Mouse (Mus musculus): ENCODE data around the gene Paqr3. TPM values are rescaled to one million over a fixed set of nuclear protein-coding genes. Genes with fewer than 3 reads are reported as not detected.

The Paqr3 gene
- total RNA-seq (2021), result 1 to 10 TPM; 2.3 to 2.4 TPM
- long read RNA-seq, experiment 1, partial matches to known transcripts, result 4 of 7 reads
- long read RNA-seq, experiment 1, other reads (novel, unspliced or antisense), result 1 of 7 reads
- long read RNA-seq, experiment 2, partial matches to known transcripts, result 3 of 6 reads
- long read RNA-seq, experiment 2, other reads (novel, unspliced or antisense), result 0 of 6 reads

DNA sequence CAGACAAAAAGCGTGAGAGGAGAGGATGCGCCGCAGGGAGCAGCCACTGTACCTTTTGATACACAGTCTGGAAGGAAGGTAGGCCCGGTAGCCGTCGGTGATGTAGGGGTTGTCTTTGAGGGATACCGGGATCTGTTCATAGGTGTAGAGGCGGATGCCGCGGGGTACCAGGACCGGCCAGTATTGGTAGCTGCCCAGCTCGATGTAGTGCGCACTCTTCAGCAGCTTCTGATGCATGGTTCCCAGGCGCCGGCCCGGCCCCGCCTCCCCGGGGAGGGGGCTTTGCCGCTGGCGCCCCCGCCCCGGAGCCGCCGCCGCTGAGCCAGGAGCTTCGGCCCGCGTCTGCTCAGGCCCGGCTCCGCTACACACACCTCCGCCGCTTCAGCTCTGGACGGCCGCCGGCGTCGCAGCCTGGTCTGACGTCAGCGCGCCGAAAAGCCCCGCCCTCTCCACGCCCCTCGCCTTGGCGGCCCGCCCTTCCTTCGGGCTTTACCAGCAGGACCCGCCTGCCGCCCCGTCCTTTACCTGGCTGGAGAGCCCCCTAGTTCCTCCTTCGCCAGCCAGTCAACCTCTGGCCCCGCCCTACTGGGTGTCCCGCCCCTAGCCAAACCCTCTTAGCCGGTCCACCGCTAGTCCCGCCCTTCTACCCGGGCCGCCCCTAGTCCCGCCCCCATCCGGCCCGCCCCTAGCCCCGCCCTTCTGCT is at the start of gene Paqr3:
Gene Paqr3, minus strand, starts transcription at position 390 of the 704 bp plus-strand sequence.
- intact Hi-C loops (cut with DNase I), result no loop called here
- DNase-seq, result peak; percentile 97 to 98

DNA sequence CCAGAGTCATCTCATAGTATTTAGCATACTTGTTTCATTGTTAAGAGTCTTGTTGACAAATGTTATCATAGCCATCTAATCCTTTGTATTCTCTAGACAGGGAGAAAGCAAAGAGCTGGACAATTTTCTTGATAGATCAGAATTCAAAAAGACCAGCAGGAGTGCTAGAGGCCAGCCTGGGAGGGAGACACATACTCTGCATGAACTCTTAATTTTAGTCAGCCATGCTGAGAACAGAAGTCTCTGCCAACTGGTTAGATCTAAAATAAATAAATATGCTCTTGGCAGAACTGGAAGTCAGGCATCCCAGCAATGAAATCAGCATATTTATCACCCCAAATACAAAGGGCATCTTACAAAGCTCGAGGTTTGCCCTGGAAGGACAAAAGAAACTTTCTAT is 43.3 kb upstream of the Paqr3 start:
- intact Hi-C loops (cut with DNase I), result no loop called here
- DNase-seq, result no peak

DNA sequence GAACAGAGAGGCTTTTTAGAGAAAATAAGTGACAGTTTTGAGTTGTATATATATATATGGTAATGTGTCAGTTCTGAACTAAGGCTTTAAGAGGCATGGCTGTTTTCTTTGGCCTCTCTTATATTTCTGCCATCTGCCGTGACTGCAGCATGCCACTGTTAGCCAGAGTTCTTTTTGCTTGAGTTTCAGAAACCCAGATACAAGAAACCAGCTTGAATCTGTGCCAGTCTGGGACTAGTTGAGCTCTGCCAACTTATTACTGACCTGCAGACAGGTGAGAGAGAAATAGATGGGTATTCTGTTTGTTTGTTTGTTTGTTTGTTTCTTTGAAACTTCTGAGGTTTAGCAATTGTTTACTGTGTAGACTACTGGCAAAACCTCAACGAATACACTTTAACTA is 23.9 kb upstream of the Paqr3 start:
- DNase-seq, result no peak
- intact Hi-C loops (cut with DNase I), result no loop called here

DNA sequence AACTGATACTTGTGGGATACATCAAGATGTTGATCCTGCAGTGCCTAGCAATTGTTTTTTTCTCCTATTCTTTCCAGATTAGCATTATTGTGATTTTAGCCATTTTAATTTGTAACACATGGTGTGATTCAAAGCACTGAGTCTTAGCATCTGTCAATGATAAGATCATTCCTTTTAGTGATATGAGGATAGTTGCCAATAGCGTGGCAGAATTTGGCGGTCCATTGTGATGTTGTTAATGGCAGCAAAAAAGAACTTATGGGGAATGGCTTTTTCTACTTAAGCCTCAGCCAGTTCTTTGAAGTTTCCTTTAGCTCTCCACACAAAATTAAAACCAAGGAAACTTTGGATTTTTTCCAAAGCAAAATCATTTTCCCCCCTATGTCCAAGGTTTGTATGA is 18.2 kb upstream of the Paqr3 start:
- DNase-seq, result no peak
- intact Hi-C loops (cut with DNase I), result loop anchor here (5.0 to 10.0 kb wide), 3 partner anchors 815 to 1745 kb away; no protein-coding TSS in a partner anchor

DNA sequence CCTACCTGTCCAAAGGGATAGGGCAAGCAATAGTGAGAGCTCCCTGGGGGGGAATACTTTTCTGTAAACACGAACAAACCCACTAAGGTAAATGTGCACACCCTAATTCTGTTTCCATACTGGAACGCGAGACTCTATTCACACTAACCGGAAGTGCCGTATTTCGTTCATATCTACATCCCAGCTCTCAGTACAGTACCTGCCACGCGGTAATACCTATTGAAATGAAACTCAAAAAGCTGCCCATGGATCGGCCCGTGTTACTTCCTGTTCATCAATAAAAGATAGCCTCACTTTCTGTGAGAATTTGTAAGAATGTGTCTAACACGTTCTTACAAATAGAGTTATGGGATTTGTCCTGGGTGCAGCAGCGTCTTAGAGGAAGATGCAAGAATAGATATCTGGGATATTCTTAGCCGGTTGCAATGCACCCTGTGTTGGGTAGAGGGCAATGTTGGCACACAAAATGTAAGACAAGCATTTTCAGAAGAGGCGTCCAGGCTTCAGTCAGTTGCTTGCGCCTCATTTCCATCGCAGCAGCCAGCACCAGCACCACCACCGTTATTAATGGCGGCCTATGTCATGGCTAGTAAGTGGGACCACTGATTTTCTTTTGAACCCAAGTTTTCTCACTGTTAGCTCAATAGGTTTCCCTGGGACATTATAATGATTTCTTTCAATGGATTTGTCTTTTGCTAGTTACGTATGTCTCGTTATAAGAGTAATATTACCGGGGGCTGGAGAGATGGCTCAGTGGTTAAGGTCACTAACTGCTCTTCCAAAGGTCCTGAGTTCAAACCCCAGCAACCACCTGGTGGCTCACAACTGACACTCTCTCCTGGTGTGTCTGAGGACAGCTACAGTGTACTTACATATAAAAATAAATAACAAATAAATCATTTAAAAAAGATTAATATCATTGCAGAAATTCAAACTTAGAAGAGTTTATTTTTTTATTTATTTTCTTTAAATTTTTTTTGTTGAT is 17.1 kb upstream of the Paqr3 start:
- intact Hi-C loops (cut with DNase I), result loop anchor here (5.0 to 10.0 kb wide), 3 partner anchors 816 to 1746 kb away; no protein-coding TSS in a partner anchor
- DNase-seq, result peak; percentile 11 to 57

DNA sequence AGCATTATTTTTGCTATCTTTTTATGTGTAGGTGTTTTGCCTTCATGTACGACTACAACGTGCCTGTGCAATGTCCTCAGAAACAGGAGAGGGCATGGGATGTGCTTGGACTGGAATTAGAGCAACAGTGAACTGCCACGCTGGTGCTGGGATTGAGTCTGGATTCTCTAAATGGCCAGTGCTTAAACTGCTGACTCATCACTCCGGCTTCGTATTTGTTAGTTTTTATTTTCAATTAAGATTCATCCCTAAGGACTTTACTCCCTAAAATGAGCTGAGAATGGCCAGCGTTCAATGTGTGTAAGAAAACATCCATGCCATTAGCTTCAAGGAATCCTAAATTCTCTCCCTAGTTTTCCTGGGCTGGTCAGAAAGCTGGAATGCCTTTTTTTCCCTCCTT is 15.9 kb upstream of the Paqr3 start:
- intact Hi-C loops (cut with DNase I), result loop anchor here (2.0 to 10.0 kb wide), 4 partner anchors 818 to 1748 kb away; partner anchors contain the start of gene Cfap299
- DNase-seq, result no peak

DNA sequence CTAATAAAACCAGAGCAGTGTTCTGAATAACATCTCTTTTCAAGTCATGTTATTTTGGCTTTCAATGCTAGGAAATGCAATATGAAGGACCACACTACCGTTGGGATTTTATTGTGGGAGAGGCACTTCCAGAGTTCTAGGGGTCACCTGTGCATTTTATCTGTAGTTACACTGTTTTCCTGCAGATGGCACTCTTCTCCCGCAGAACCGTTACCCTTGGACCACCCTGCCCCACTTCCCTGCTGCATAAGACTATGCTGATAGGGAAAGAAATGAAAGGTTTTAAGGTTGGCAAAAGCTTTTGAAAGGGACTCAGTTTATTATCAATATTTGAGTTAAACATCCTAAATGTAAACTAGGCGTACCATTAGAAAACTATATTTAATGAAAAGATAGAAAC is 14.6 kb upstream of the Paqr3 start:
- intact Hi-C loops (cut with DNase I), result loop anchor here (2.0 to 10.0 kb wide), 4 partner anchors 819 to 1749 kb away; partner anchors contain the start of gene Cfap299

DNA sequence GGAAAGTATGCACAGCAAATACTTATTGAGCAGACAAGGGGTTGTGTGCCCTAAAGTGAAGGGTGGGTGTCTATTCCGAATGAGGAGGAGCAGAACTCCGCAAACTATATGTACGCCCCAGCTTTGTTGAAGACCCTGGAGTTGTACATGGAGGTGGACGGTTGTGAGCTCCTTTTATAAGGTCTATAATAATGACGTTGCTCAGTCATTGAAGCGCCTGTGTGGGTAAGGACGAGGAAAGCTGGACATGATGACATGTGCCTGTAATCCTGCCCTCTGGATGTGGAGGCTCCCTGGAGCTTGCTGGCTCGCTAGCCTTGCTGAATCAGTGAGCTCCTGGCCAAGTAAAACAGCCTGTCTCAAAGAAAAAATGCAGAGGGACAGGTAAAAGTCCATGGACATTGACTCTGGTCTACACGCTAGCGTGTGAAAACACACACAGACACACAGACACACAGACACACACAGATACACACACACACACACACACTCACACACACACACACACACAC is 14.1 kb upstream of the Paqr3 start:
- no peak for DNase-seq
- intact Hi-C loops (cut with DNase I), result loop anchor here (5.0 to 10.0 kb wide), 3 partner anchors 819 to 1749 kb away; no protein-coding TSS in a partner anchor

More for the DNA sequence above, 14.6 kb upstream of the Paqr3 start:
- peak; percentile 18 to 60 for DNase-seq

DNA sequence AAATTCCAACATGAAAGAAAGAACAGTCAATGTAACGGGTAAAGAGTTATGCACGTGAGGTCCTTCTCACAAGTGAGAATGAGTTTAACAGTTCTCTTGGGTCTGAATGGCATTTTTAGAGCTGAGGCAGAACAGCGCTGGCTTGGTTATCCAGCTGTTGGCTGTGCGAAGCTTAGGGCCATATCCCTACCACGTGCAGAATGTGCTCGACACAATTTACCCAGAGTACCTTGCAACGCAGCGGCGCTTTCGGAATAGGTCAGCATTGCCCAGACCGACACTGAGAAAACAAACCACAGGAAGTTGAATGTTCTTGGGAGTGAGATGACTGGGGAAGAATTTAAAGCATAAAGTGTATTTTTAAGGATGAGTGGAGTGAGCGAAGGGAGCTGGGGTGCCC is 13.6 kb upstream of the Paqr3 start:
- intact Hi-C loops (cut with DNase I), result loop anchor here (5.0 to 10.0 kb wide), 3 partner anchors 820 to 1750 kb away; no protein-coding TSS in a partner anchor
- DNase-seq, result no peak

DNA sequence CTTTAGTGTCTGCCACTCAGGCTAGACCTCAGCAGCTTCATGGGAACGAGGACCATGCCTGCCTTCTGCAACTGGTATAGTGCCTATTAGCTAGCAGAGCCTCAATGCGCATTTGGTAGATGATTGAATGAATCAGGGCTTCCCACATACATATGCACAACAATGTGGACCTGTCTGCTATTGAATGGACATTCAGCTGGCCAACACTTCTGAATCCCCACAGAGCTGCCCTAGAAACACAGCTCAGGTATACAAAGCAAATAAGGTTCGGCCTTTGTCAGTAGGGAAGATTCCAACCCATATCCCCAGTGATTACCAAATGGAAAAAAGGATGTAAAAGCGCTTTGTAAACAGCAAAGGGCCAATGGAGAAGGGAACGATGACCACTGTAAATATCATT is 699 bp downstream of the Paqr3 start:
- intact Hi-C loops (cut with DNase I), result no loop called here
- DNase-seq, result no peak

DNA sequence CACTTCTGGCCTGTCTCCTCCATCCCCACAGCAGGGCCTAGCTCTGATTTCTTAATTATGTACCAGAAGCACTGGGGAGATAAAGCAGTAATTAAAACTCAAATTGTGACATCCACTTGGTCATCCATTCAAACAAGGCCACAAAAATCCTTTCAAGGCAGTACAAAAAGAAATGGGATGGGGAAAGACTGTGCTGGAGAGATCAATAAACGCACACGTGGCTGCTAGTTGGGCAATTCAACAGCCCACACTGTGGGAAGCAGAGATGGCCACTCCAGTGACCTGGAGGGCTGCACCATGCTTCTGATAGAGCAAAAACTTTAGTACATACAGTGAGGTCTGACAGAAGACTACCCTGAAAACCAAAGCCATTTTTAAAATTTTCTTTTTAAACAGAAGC is 1.3 kb downstream of the Paqr3 start:
- intact Hi-C loops (cut with DNase I), result no loop called here

DNA sequence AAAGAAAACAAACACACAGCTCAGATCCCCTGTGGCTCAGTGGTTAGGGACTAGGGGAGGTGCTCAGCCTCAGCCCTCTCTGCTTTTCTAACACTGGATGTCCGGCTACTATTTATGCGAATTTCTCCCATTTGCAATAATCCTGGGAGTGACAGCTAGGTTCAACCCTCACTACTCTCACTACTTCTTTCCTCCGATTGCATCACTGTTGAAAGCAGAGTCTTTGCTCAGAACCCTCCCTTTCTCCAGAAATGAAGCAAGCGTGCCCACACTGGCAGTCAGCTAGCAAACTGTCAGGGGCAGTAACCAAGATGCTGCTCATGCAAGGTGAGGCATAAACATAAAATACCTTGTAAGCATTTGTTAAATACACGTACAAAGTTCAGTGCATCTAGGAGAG is 3.1 kb downstream of the Paqr3 start:
- intact Hi-C loops (cut with DNase I), result no loop called here
- no peak for DNase-seq

More for the DNA sequence above, 1.3 kb downstream of the Paqr3 start:
- DNase-seq, result no peak

DNA sequence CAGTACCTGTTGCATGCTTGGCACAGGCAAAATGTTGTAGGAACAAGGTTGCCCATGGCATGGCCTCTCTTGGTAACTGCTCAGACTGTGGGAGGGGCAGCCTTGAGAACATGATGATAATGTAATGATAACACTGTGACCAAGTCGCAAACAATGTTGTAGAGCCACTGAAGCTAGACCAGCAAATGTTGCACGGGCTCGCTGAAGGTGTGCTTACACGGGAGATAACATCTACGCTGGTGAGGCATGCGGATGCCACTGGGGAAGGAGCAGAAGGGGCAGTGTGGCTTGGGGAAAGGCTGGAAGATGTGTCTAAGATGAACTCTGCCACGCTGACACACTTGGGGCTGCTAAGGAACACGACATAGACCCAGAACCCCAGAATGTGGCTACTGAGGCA is 11.4 kb downstream of the Paqr3 start:
- no peak for DNase-seq
- intact Hi-C loops (cut with DNase I), result no loop called here

DNA sequence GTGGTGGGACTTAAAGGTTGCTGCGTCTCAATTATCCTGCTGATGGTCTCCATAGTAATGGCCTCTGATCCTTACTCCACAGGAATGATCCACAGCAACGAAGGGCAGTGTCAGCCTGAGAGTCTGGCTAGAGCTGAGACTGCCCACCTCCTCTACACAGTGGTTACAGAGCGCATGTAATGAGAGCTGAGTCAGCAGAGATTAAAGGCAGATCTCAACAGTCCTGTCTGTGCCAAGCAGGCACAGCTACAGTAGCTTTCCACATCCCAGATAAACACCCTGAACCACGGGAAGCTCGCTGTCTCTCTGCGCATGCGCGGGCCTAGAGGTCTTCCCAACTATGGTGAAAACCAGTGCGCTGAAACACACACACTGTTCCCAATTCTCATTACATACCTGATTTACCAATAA is 13.8 kb downstream of the Paqr3 start:
- intact Hi-C loops (cut with DNase I), result no loop called here
- no peak for DNase-seq

DNA sequence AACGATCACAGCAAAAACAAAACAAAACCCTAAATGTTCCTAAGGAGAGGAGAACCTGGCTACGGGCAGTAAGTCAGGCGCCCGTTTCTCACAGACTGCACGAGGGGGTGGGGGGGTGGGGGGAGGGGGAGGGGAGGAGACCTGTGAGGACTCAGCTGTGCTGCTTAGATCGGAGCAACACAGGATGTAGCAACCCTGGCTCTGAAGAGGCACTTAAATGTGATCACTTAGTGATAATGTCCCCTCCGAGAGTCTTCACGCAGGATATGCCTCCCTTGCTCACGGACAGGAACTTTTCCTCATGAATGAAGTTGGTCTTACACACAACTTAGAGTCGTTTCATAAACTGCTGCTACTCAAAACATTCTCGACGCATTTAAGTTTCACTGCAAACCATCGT is 16.1 kb downstream of the Paqr3 start:
- DNase-seq, result no peak
- intact Hi-C loops (cut with DNase I), result no loop called here

DNA sequence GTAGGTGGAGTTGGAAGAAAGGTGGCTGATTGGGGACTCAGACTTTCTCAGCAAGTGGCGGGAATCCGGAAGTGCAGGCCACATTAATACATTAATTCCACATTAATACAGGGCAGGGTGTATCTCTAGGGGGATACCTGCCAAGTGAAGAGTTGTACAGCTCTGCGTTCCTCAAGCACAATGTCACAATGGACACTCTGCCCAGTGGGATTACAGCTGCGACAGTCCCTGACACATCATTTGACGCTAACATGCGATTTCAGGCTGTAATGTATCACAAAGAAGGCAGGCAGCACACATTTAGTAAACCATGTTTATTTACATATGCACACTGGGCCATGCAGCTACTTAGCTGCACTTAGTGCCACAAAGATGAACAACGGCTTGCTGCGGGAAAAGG is 18.4 kb downstream of the Paqr3 start:
- DNase-seq, result no peak
- intact Hi-C loops (cut with DNase I), result no loop called here

DNA sequence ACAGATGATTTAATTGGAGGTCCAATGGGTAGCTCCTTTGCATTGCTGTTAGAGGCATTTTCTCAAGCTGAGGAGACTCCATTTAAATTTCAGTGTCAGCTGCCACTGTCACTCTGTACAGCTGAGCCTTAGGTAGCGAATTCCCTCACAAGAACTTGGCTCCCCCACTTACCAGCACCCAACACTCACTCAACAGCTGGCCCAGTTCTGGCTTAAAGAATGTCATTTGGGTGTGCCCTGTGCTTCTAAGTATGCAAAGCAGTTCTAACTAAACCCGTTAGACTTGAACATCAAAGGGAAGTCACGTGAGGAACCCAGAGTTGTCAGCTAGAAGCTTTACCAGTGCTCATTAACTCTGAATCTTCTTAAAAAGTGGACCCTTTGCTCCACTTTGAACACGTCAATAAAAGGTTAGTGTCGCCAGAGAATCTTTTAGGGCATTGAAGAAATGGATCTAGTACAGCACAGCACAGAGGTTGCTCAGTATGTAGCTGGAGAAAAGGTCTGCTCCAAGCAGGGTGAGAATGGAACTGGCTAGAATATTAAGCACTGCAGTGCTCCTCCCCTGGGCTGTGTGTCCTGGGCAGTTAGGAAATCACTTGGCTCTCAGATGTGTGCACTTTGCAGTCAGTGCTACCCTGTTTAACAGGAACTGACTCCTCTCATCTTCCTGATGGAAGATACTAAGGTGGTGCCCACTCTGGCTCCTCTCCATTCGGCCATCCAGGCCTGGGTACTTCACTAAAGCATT is 21.2 kb downstream of the Paqr3 start:
- intact Hi-C loops (cut with DNase I), result no loop called here
- DNase-seq, result no peak

DNA sequence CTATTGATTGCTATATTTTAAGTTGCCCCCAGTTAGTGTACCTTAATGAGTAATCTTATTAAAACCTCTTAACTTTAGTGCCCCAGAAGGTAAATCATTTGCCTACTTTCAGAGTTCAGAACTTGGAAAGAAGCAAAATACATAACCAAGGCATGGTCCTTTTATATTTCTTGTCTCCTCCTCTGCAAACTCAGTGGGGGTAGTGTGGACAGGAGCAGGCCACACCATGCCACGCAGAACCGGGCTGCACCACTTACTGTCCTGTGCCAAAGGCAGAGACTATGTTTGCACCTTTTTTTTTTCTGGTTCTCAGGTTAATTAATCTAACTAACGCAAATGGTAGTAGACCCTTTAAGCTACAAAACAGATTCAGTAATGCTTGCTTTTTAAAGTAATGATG is 22.0 kb downstream of the Paqr3 start:
- intact Hi-C loops (cut with DNase I), result no loop called here
- DNase-seq, result no peak

DNA sequence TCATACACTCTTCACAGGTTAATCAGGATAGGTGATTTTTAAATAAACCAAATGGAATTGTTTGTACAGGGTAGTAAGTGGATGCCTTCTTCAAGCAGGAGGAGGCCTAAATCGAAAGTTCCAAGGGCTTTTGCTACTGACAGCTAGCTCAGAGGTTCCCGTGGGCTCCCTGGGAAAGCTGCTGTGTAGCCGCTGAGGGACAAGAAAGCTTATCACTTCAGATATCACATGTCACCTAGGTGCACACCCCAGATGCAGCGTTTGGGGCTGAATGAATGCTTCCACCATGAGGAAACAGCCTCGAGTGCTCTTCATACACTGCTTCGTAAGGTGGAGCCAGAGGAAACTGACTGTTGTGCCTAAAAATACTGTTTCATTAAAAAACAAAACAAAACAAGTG is 23.2 kb downstream of the Paqr3 start:
- intact Hi-C loops (cut with DNase I), result no loop called here
- no peak for DNase-seq

DNA sequence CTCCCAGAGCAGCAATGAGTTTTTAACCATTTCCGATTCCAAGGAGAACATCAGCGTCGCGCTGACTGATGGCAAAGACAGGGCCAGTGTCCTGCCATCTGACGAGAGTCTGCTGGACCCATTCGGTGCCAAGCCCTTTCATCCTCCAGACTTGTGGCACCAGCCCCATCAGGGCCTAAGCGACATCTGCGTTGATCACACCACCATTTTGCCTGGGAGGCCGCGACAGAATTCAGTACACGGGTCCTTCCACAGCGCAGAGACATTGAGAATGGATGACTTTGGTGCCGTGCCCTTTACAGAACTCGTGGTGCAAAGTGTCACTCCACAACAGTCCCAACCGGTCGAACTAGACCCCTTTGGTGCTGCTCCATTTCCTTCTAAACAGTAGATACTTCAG is 23.6 kb downstream of the Paqr3 start:
- intact Hi-C loops (cut with DNase I), result no loop called here
- no peak for DNase-seq
